Comparison of ENCODE assay signal across 19 mouse cellular contexts in the genomic region with DNA sequence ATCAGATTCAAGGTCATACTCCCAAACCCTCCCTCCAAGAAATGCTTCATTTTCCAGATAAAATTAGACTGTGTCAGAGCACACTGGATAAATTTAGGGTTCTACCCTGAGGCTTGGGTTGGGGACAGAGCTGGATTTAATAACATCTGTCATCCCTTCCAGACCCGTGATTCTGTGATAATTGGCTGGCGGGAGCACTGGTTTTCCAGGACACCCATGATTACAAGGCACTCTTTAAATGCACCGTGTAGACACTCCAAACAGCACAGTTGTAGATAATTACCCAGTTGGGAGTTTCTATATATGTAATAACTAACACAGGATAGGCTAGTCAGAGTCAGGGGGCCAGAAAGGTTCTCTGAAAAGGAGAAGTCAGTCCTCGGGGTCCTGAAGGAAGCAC.
DNase-seq lines count a peak whose midpoint lies in the region; ATAC-seq and TF ChIP-seq lines count a peak whose summit lies in the region.
"Had no signal": no experiment of that assay in that cellular context is flagged by ENCODE, and none has a peak within 500 bp of the region (broad histone marks: within the 10 kb centered on the region; RNA-seq: fewer than 3 reads in every experiment).

No protein-coding gene starts in this region.

- peak; percentile 37 to 47 for DNase-seq in cerebellum, postnatal 10 days
- DNase-seq in cerebellum, postnatal 4 days (ENCODE audit: low spot score in 2 of 2): no peak
- DNase-seq in left cerebral cortex, postnatal 4 days: peak; percentile 21
- no peak for DNase-seq in left cerebral cortex, adult 2 months (ENCODE audit: extremely low spot score in 1 of 2, low spot score in 2 of 2)
- DNase-seq in embryonic facial prominence, embryonic 10.5 days (ENCODE audit: low spot score): no peak
- DNase-seq in spleen, adult 18-20 months: no peak
- no peak for DNase-seq in spleen, postnatal 36 days (ENCODE audit: low spot score in 2 of 2)
- DNase-seq: gastrocnemius, adult 2 months; heart, adult 2 months; heart, postnatal 36 days; kidney, adult 18-20 months; kidney, postnatal 36 days; thymus, postnatal 25 days had no signal

- H3K36me3 ChIP-seq in embryonic facial prominence, embryonic 10.5 days (replicated peaks): no peaks in the 10 kb centered on the region
- H3K36me3 ChIP-seq in midbrain, embryonic 12.5 days: no peaks in the 10 kb centered on the region
- H3K36me3 ChIP-seq: limb, embryonic 15.5 days; stomach, embryonic 15.5 days had no signal

- peak; percentile 5; the same call in 1 of the 2 replicates for ATAC-seq in midbrain, embryonic 12.5 days (ENCODE audit: low FRiP score, low read depth)
- ATAC-seq: Patski had no signal

- intact Hi-C loops in left cerebral cortex, postnatal 4 days (cut with DNase I): loop anchor here (5.0 kb wide), 2 partner anchors 107 to 197 kb away; a partner anchor contains a TSS
- intact Hi-C loops in left cerebral cortex, adult 2 months (cut with DNase I): no loop called here

- no peak overlapping the region for H3K27ac ChIP-seq in left cerebral cortex, adult 2 months
- peak overlapping the region; percentile 63 for H3K27ac ChIP-seq in embryonic facial prominence, embryonic 10.5 days (replicated peaks)
- H3K27ac ChIP-seq in midbrain, embryonic 12.5 days (replicated peaks): no peak overlapping the region
- H3K27ac ChIP-seq: gastrocnemius, adult 2 months; heart, adult 2 months; limb, embryonic 15.5 days; stomach, embryonic 15.5 days had no signal

- no peak for TF ChIP-seq CTCF in left cerebral cortex, adult 2 months (IDR thresholded peaks at IDR 0.05)

- H3K4me2 ChIP-seq in midbrain, embryonic 12.5 days (replicated peaks): peak overlapping the region; percentile 46
- H3K4me2 ChIP-seq: limb, embryonic 15.5 days; lung, embryonic 14.5 days; stomach, embryonic 15.5 days had no signal

- 70% methylated on average over 4 of the region's 4 CpGs for WGBS in embryonic facial prominence, embryonic 10.5 days
- 58% methylated on average over 4 of the region's 4 CpGs for WGBS in midbrain, embryonic 12.5 days

- 0 out of 2 replicates have a peak, but pooled peaks cover 4% of the 10 kb centered on the region for H3K9me3 ChIP-seq in embryonic facial prominence, embryonic 10.5 days
- no peaks in the 10 kb centered on the region for H3K9me3 ChIP-seq in midbrain, embryonic 12.5 days
- H3K9me3 ChIP-seq: limb, embryonic 15.5 days; stomach, embryonic 15.5 days had no signal

- H3K9ac ChIP-seq in midbrain, embryonic 12.5 days (replicated peaks): no peak overlapping the region
- H3K9ac ChIP-seq: limb, embryonic 15.5 days; lung, embryonic 14.5 days; stomach, embryonic 15.5 days had no signal

- peaks cover 28% of the 10 kb centered on the region for H3K4me1 ChIP-seq in embryonic facial prominence, embryonic 10.5 days
- peaks cover 40% of the 10 kb centered on the region for H3K4me1 ChIP-seq in midbrain, embryonic 12.5 days
- H3K4me1 ChIP-seq: limb, embryonic 15.5 days; stomach, embryonic 15.5 days had no signal

- H3K4me3 ChIP-seq in left cerebral cortex, adult 2 months: no peak overlapping the region
- no peak overlapping the region for H3K4me3 ChIP-seq in embryonic facial prominence, embryonic 10.5 days
- H3K4me3 ChIP-seq in midbrain, embryonic 12.5 days: no peak overlapping the region
- H3K4me3 ChIP-seq: gastrocnemius, adult 2 months; heart, adult 2 months; limb, embryonic 15.5 days; stomach, embryonic 15.5 days had no signal

- H3K27me3 ChIP-seq in embryonic facial prominence, embryonic 10.5 days (replicated peaks; ENCODE audit: low read depth, poor library complexity, severe bottlenecking): no peaks in the 10 kb centered on the region
- H3K27me3 ChIP-seq in midbrain, embryonic 12.5 days: peaks cover 53% of the 10 kb centered on the region
- H3K27me3 ChIP-seq: CH12.LX; limb, embryonic 15.5 days; stomach, embryonic 15.5 days had no signal

Comparison
In these comparisons a context has a peak if more than half of its experiments do, and no peak if none do; other contexts are left out.
1. DNase-seq: peak in cerebellum, postnatal 10 days (2 of 2) and left cerebral cortex, postnatal 4 days (single experiment); none in cerebellum, postnatal 4 days (0 of 2), left cerebral cortex, adult 2 months (0 of 2), embryonic facial prominence, embryonic 10.5 days (single experiment), spleen, adult 18-20 months (0 of 2) and spleen, postnatal 36 days (0 of 2).